Mouse (Mus musculus): Measurements from ENCODE around the gene Ulk4. TPM values are rescaled to one million over a fixed set of nuclear protein-coding genes. Genes with fewer than 3 reads are reported as not detected.

Gene Ulk4
- polyA plus RNA-seq, 1 experiment from 2014 or later: 159 TPM

- no peaks in the 10 kb centered on the region for H3K9me3 ChIP-seq
- H3K4me2 ChIP-seq (replicated peaks): no peak overlapping the region
- no peak overlapping the region for H3K4me3 ChIP-seq (replicated peaks)
- no peaks in the 10 kb centered on the region for H3K36me3 ChIP-seq
- H3K9ac ChIP-seq (replicated peaks): no peak overlapping the region
- H3K4me1 ChIP-seq (replicated peaks): peaks cover 20% of the 10 kb centered on the region
- WGBS: 84% methylated on average over 8 of the region's 8 CpGs
- H3K27me3 ChIP-seq: no peaks in the 10 kb centered on the region
- no peak overlapping the region for H3K27ac ChIP-seq
- no peak for ATAC-seq
Observed at GRCm38 (mm10) chr9:121087661-121088060, 189.3 kb downstream of the Ulk4 start.

DNA sequence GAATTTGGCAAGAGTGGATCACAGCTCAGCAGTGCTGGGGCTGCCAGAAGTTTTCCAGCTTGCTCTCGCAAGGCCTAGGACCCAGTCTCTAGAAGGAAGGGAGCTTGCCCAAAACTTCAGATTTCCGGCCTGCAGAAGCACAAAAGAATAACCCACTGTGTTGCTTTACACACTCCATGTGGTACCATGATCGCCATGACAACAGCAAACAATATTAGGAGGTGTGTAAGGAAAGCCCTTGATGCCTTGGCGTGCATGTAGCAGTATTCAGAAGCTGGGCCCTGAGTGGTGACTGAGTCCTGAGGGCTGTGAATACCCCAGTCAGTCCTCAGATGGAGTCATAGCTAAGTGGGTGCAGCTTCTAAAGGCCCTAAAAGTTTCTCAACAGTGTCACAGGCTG is 192.8 kb downstream of the Ulk4 start:
- WGBS: 59% methylated on average over 4 of the region's 4 CpGs
- 0 out of 2 replicates have a peak, but pooled peaks have one; percentile 43 for ATAC-seq
- Histone ChIP-seq H3K36me3 (no peaks in the 10 kb centered on the region), H3K4me3 (replicated peaks) (no peak overlapping the region), H3K27me3 (no peaks in the 10 kb centered on the region), H3K9ac (replicated peaks) (no peak overlapping the region), H3K4me1 (replicated peaks) (peaks cover 22% of the 10 kb centered on the region), H3K9me3 (no peaks in the 10 kb centered on the region), H3K27ac (no peak overlapping the region), H3K4me2 (replicated peaks) (no peak overlapping the region)

- Histone ChIP-seq H3K4me3 (replicated peaks) (no peak overlapping the region), H3K9me3 (no peaks in the 10 kb centered on the region), H3K4me2 (replicated peaks) (no peak overlapping the region), H3K36me3 (no peaks in the 10 kb centered on the region), H3K9ac (replicated peaks) (no peak overlapping the region), H3K4me1 (replicated peaks) (peaks cover 35% of the 10 kb centered on the region), H3K27ac (no peak overlapping the region), H3K27me3 (no peaks in the 10 kb centered on the region)
- ATAC-seq: no peak
- WGBS: 95% methylated on average over 3 of the region's 3 CpGs
Observed at GRCm38 (mm10) chr9:121080834-121081233, 196.2 kb downstream of the Ulk4 start.

- no peaks in the 10 kb centered on the region for H3K36me3 ChIP-seq
- ATAC-seq: no peak
- H3K4me1 ChIP-seq (replicated peaks): peaks cover 36% of the 10 kb centered on the region
- H3K9me3 ChIP-seq: no peaks in the 10 kb centered on the region
- no peak overlapping the region for H3K27ac ChIP-seq
- no peak overlapping the region for H3K4me3 ChIP-seq (replicated peaks)
- no peaks in the 10 kb centered on the region for H3K27me3 ChIP-seq
- no peak overlapping the region for H3K9ac ChIP-seq (replicated peaks)
- 89% methylated on average over 10 of the region's 10 CpGs for WGBS
- no peak overlapping the region for H3K4me2 ChIP-seq (replicated peaks)
Observed at GRCm38 (mm10) chr9:121080413-121080812, 196.6 kb downstream of the Ulk4 start.

- Histone ChIP-seq H3K4me3 (replicated peaks) (no peak overlapping the region), H3K4me1 (replicated peaks) (peaks cover 34% of the 10 kb centered on the region), H3K27ac (no peak overlapping the region), H3K9ac (replicated peaks) (no peak overlapping the region), H3K36me3 (no peaks in the 10 kb centered on the region), H3K4me2 (replicated peaks) (no peak overlapping the region), H3K27me3 (no peaks in the 10 kb centered on the region), H3K9me3 (no peaks in the 10 kb centered on the region)
- ATAC-seq: peak; percentile 59
- WGBS: 57% methylated on average over 9 of the region's 9 CpGs
Observed at GRCm38 (mm10) chr9:121079388-121080088, 197.5 kb downstream of the Ulk4 start.

DNA sequence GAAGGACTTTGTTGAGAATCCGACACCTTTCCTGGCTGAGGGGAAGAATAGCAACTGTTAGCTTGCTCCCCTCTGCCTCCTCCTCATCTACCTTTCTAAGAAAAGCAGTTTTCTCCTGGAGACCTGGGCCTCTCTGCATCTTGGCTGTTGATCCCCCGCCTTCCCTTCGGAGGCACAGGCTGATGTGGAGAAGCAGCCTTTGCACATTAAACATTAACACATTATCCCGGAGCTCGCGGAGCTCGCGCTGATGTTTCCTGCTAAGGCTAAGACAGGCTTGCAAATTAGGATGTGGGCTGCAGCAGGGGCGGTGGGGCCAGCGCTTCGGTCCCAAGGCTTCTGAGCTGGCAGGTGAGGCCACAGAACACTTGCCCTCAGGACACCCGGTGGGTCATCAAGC is 200.7 kb downstream of the Ulk4 start:
- Histone ChIP-seq H3K4me1 (replicated peaks) (peaks cover 32% of the 10 kb centered on the region), H3K27me3 (no peaks in the 10 kb centered on the region), H3K36me3 (no peaks in the 10 kb centered on the region), H3K9me3 (no peaks in the 10 kb centered on the region), H3K9ac (replicated peaks) (no peak overlapping the region), H3K27ac (0 out of 2 replicates have a peak overlapping the region, but pooled peaks have one; percentile 12), H3K4me3 (replicated peaks) (no peak overlapping the region), H3K4me2 (replicated peaks) (no peak overlapping the region)
- no peak for ATAC-seq
- 31% methylated on average over 12 of the region's 12 CpGs for WGBS

- no peak for ATAC-seq
- Histone ChIP-seq H3K27ac (no peak overlapping the region), H3K4me1 (replicated peaks) (peaks cover 32% of the 10 kb centered on the region), H3K27me3 (no peaks in the 10 kb centered on the region), H3K9ac (replicated peaks) (no peak overlapping the region), H3K36me3 (no peaks in the 10 kb centered on the region), H3K4me3 (replicated peaks) (no peak overlapping the region), H3K9me3 (no peaks in the 10 kb centered on the region), H3K4me2 (replicated peaks) (no peak overlapping the region)
- WGBS: 89% methylated on average over 4 of the region's 4 CpGs
Observed at GRCm38 (mm10) chr9:121075246-121075645, 201.8 kb downstream of the Ulk4 start.

DNA sequence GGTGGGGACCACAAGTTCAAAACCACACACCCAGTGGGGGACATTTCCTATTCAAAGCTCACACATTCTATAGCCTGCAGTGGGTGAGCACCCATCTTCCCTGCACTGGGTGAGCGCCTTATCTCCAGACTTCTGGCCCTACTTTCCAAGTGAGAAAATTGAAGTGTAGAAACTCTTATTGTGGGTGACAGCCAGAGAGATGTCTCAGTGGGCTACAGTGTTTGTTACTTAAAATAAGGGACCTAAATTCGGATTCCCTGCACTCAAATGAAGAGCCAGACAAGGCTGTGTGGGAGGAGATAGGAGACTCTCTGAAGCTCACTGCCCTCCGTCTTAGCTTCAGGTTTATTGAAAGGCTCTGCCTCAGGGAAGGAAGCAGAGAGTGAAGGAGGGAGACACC is 202.3 kb downstream of the Ulk4 start:
- Histone ChIP-seq H3K4me1 (replicated peaks) (peaks cover 29% of the 10 kb centered on the region), H3K27ac (no peak overlapping the region), H3K27me3 (no peaks in the 10 kb centered on the region), H3K9ac (replicated peaks) (no peak overlapping the region), H3K9me3 (no peaks in the 10 kb centered on the region), H3K4me3 (replicated peaks) (no peak overlapping the region), H3K36me3 (no peaks in the 10 kb centered on the region), H3K4me2 (replicated peaks) (no peak overlapping the region)
- ATAC-seq: no peak
- 91% methylated on average over 3 of the region's 3 CpGs for WGBS

DNA sequence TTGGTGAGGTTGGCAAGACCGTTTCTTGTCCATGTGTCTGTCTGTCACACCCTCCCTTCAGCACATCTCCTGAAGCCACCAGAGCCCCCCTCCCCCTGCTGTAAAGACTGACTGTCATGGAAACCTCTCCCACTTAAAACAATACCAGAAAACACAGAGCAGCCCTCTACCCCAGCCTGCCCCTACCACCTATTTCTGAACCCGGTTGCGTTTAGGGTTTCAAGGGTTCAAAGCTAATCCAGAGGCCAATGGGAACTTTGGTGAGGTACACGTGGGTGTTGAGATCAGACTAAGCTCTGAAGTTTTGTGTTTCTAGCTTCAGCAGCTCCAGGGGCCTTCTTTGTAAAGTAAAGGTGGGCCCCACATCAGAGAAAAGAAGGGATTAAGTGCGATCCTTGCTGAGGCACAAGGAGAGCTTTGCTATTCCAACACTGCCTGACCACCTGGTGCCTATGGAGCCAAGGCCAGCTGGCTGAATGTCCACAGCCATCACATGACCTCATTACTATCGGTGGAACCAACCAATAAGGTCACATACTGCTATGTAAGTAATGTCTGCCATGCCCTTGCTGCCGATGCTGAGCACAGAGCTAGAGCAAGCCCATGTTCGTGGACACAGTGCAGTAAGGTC is 204.8 kb downstream of the Ulk4 start:
- no peak overlapping the region for H3K4me2 ChIP-seq (replicated peaks)
- no peak for ATAC-seq
- no peaks in the 10 kb centered on the region for H3K9me3 ChIP-seq
- WGBS: 30% methylated on average over 8 of the region's 8 CpGs
- H3K36me3 ChIP-seq: no peaks in the 10 kb centered on the region
- H3K27me3 ChIP-seq: no peaks in the 10 kb centered on the region
- no peak overlapping the region for H3K27ac ChIP-seq
- H3K9ac ChIP-seq (replicated peaks): no peak overlapping the region
- peaks cover 23% of the 10 kb centered on the region for H3K4me1 ChIP-seq (replicated peaks)
- no peak overlapping the region for H3K4me3 ChIP-seq (replicated peaks)

DNA sequence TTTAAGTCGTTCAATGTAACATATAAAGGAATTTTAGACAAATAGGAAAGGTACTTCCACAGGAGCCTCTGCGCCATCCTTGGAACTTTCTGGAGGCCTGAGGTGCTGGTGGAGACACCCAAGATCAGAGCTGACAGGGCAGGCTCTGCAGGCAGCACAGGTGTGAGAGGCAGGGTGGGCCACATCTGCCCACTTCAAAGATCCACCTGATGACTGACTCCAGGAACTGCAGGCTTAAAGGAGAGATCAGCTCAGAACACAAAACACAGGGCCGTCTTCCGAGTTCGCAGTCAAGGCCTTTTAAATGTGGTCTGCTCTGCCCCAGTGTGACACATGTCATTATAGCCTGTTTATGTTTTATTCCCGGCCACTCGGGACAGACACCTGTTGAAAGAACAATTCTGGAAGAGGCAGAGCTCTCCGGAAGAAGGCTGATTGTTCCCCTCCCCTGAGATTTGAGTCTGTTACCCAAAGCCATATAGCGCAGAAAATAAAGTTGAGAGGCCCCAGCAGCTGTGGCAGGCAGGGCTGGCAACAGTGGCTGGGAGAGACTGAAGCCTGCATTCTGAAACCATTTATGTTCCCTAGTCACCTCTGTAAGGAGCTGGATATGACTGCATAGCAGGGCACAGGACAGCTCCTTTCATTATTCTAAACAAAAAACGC is 205.4 kb downstream of the Ulk4 start:
- Histone ChIP-seq H3K36me3 (no peaks in the 10 kb centered on the region), H3K4me1 (replicated peaks) (peaks cover 19% of the 10 kb centered on the region), H3K27me3 (no peaks in the 10 kb centered on the region), H3K9me3 (no peaks in the 10 kb centered on the region), H3K4me2 (replicated peaks) (no peak overlapping the region), H3K4me3 (replicated peaks) (no peak overlapping the region), H3K9ac (replicated peaks) (no peak overlapping the region), H3K27ac (no peak overlapping the region)
- WGBS: 66% methylated on average over 10 of the region's 10 CpGs
- ATAC-seq: no peak

GRCm38 (mm10) chr9:121071050-121071449 is 205.9 kb downstream of the Ulk4 start:
- WGBS: 93% methylated on average over 11 of the region's 11 CpGs
- no peak overlapping the region for H3K4me2 ChIP-seq (replicated peaks)
- no peak overlapping the region for H3K9ac ChIP-seq (replicated peaks)
- no peaks in the 10 kb centered on the region for H3K36me3 ChIP-seq
- H3K27me3 ChIP-seq: 0 out of 2 replicates have a peak, but pooled peaks cover 3% of the 10 kb centered on the region
- H3K9me3 ChIP-seq: no peaks in the 10 kb centered on the region
- no peak overlapping the region for H3K4me3 ChIP-seq (replicated peaks)
- peaks cover 13% of the 10 kb centered on the region for H3K4me1 ChIP-seq (replicated peaks)
- no peak for ATAC-seq
- no peak overlapping the region for H3K27ac ChIP-seq

- ATAC-seq: no peak
- 0 out of 2 replicates have a peak, but pooled peaks cover 3% of the 10 kb centered on the region for H3K27me3 ChIP-seq
- H3K36me3 ChIP-seq: no peaks in the 10 kb centered on the region
- H3K4me2 ChIP-seq (replicated peaks): no peak overlapping the region
- H3K4me1 ChIP-seq (replicated peaks): peaks cover 10% of the 10 kb centered on the region
- H3K27ac ChIP-seq: no peak overlapping the region
- WGBS: 89% methylated on average over 5 of the region's 5 CpGs
- H3K9me3 ChIP-seq: no peaks in the 10 kb centered on the region
- no peak overlapping the region for H3K9ac ChIP-seq (replicated peaks)
- H3K4me3 ChIP-seq (replicated peaks): no peak overlapping the region
Observed at GRCm38 (mm10) chr9:121068115-121068514, 208.9 kb downstream of the Ulk4 start.
